Mouse (Mus musculus): ENCODE results near the gene Disc1. TPM values are rescaled to one million over a fixed set of nuclear protein-coding genes. Genes with fewer than 3 reads are reported as not detected.
A peak's percentile ranks its signal among the peaks of the same experiment; 100 is the strongest.

Disc1 gene
- polyA plus RNA-seq, 1 experiment from 2014 or later, result 1.6 TPM

GRCm38 (mm10) chr8:125069304-125069703 lies 15.3 kb downstream of the Disc1 start:
- H3K9me3 ChIP-seq, result no peaks in the 10 kb centered on the region
- H3K4me1 ChIP-seq (replicated peaks), result no peaks in the 10 kb centered on the region
- no peaks in the 10 kb centered on the region for H3K27me3 ChIP-seq (replicated peaks)
- 71% methylated on average over 7 of the region's 7 CpGs for WGBS
- no peaks in the 10 kb centered on the region for H3K36me3 ChIP-seq
- H3K9ac ChIP-seq, result no peak overlapping the region
- no peak overlapping the region for H3K4me3 ChIP-seq (replicated peaks)
- H3K4me2 ChIP-seq (replicated peaks), result no peak overlapping the region
- ATAC-seq, result no peak
- H3K27ac ChIP-seq, result no peak overlapping the region

- no peak overlapping the region for H3K4me3 ChIP-seq (replicated peaks)
- ATAC-seq, result no peak
- H3K36me3 ChIP-seq, result no peaks in the 10 kb centered on the region
- H3K4me1 ChIP-seq (replicated peaks), result no peaks in the 10 kb centered on the region
- H3K27me3 ChIP-seq (replicated peaks), result no peaks in the 10 kb centered on the region
- H3K9ac ChIP-seq, result no peak overlapping the region
- no peak overlapping the region for H3K27ac ChIP-seq
- H3K9me3 ChIP-seq, result no peaks in the 10 kb centered on the region
- H3K4me2 ChIP-seq (replicated peaks), result no peak overlapping the region
- 59% methylated on average over 6 of the region's 6 CpGs for WGBS
Observed at GRCm38 (mm10) chr8:125069733-125070132, 15.7 kb downstream of the Disc1 start.

GRCm38 (mm10) chr8:125074141-125074540 lies 20.1 kb downstream of the Disc1 start:
- no peaks in the 10 kb centered on the region for H3K4me1 ChIP-seq (replicated peaks)
- 86% methylated on average over 10 of the region's 10 CpGs for WGBS
- no peaks in the 10 kb centered on the region for H3K27me3 ChIP-seq (replicated peaks)
- ATAC-seq, result no peak
- H3K9ac ChIP-seq, result no peak overlapping the region
- no peaks in the 10 kb centered on the region for H3K36me3 ChIP-seq
- no peak overlapping the region for H3K27ac ChIP-seq
- H3K9me3 ChIP-seq, result no peaks in the 10 kb centered on the region
- H3K4me3 ChIP-seq (replicated peaks), result no peak overlapping the region
- no peak overlapping the region for H3K4me2 ChIP-seq (replicated peaks)

GRCm38 (mm10) chr8:125074581-125074980 lies 20.6 kb downstream of the Disc1 start:
- Histone ChIP-seq H3K9ac (no peak overlapping the region), H3K4me1 (replicated peaks) (no peaks in the 10 kb centered on the region), H3K27ac (no peak overlapping the region), H3K9me3 (no peaks in the 10 kb centered on the region), H3K4me2 (replicated peaks) (no peak overlapping the region), H3K36me3 (no peaks in the 10 kb centered on the region), H3K27me3 (replicated peaks) (no peaks in the 10 kb centered on the region), H3K4me3 (replicated peaks) (no peak overlapping the region)
- WGBS, result 83% methylated on average over 2 of the region's 2 CpGs
- no peak for ATAC-seq

GRCm38 (mm10) chr8:125075389-125075788 lies 21.4 kb downstream of the Disc1 start:
- Histone ChIP-seq H3K4me2 (replicated peaks) (no peak overlapping the region), H3K9ac (no peak overlapping the region), H3K9me3 (no peaks in the 10 kb centered on the region), H3K27me3 (replicated peaks) (no peaks in the 10 kb centered on the region), H3K4me3 (replicated peaks) (no peak overlapping the region), H3K36me3 (no peaks in the 10 kb centered on the region), H3K27ac (no peak overlapping the region), H3K4me1 (replicated peaks) (no peaks in the 10 kb centered on the region)
- ATAC-seq, result no peak
- WGBS, result 79% methylated on average over 4 of the region's 4 CpGs

GRCm38 (mm10) chr8:125077326-125077725 lies 23.3 kb downstream of the Disc1 start:
- WGBS, result 82% methylated on average over 8 of the region's 8 CpGs

GRCm38 (mm10) chr8:125078771-125079384 lies 24.9 kb downstream of the Disc1 start:
- 43% methylated on average over 9 of the region's 9 CpGs for WGBS
- H3K36me3 ChIP-seq, result no peaks in the 10 kb centered on the region
- H3K4me1 ChIP-seq (replicated peaks), result peaks cover 5% of the 10 kb centered on the region; the same call in 1 of the 2 replicates
- H3K27ac ChIP-seq, result no peak overlapping the region
- H3K4me2 ChIP-seq (replicated peaks), result no peak overlapping the region
- no peak overlapping the region for H3K4me3 ChIP-seq (replicated peaks)
- no peak overlapping the region for H3K9ac ChIP-seq
- H3K9me3 ChIP-seq, result no peaks in the 10 kb centered on the region
- 0 out of 2 replicates have a peak, but pooled peaks have one; percentile 50 for ATAC-seq
- H3K27me3 ChIP-seq (replicated peaks), result no peaks in the 10 kb centered on the region

More at GRCm38 (mm10) chr8:125077326-125077725, 23.3 kb downstream of the Disc1 start:
- no peaks in the 10 kb centered on the region for H3K9me3 ChIP-seq
- ATAC-seq, result no peak
- no peak overlapping the region for H3K4me3 ChIP-seq (replicated peaks)
- H3K36me3 ChIP-seq, result no peaks in the 10 kb centered on the region
- no peak overlapping the region for H3K27ac ChIP-seq
- no peak overlapping the region for H3K9ac ChIP-seq
- no peaks in the 10 kb centered on the region for H3K27me3 ChIP-seq (replicated peaks)
- H3K4me2 ChIP-seq (replicated peaks), result no peak overlapping the region
- H3K4me1 ChIP-seq (replicated peaks), result peaks cover 2% of the 10 kb centered on the region; the same call in 1 of the 2 replicates

- peaks cover 7% of the 10 kb centered on the region for H3K4me1 ChIP-seq (replicated peaks)
- H3K9ac ChIP-seq, result no peak overlapping the region
- H3K9me3 ChIP-seq, result no peaks in the 10 kb centered on the region
- H3K36me3 ChIP-seq, result no peaks in the 10 kb centered on the region
- ATAC-seq, result no peak
- H3K27me3 ChIP-seq (replicated peaks), result no peaks in the 10 kb centered on the region
- 61% methylated on average over 19 of the region's 19 CpGs for WGBS
- H3K4me3 ChIP-seq (replicated peaks), result no peak overlapping the region
- no peak overlapping the region for H3K4me2 ChIP-seq (replicated peaks)
- H3K27ac ChIP-seq, result no peak overlapping the region
Observed at GRCm38 (mm10) chr8:125080388-125081344, 26.7 kb downstream of the Disc1 start.

GRCm38 (mm10) chr8:125083746-125084145 lies 29.8 kb downstream of the Disc1 start:
- WGBS, result 48% methylated on average over 4 of the region's 4 CpGs
- Histone ChIP-seq H3K27ac (peak overlapping the region; percentile 83), H3K4me3 (replicated peaks) (no peak overlapping the region), H3K27me3 (replicated peaks) (no peaks in the 10 kb centered on the region), H3K9me3 (no peaks in the 10 kb centered on the region), H3K4me1 (replicated peaks) (peaks cover 7% of the 10 kb centered on the region), H3K9ac (no peak overlapping the region), H3K36me3 (no peaks in the 10 kb centered on the region), H3K4me2 (replicated peaks) (no peak overlapping the region)
- ATAC-seq, result no peak

GRCm38 (mm10) chr8:125084523-125084922 lies 30.5 kb downstream of the Disc1 start:
- Histone ChIP-seq H3K4me1 (replicated peaks) (peaks cover 7% of the 10 kb centered on the region), H3K27ac (peak overlapping the region; percentile 64; the same call in 1 of the 2 replicates)
- no peak for ATAC-seq

GRCm38 (mm10) chr8:125090889-125091740 lies 37.1 kb downstream of the Disc1 start:
- peak; percentile 67 for ATAC-seq
- H3K4me2 ChIP-seq (replicated peaks), result peak overlapping the region; percentile 38
- H3K4me1 ChIP-seq (replicated peaks), result no peaks in the 10 kb centered on the region
- WGBS, result 63% methylated on average over 21 of the region's 21 CpGs
- H3K9ac ChIP-seq, result no peak overlapping the region
- no peaks in the 10 kb centered on the region for H3K36me3 ChIP-seq
- no peak overlapping the region for H3K27ac ChIP-seq
- H3K27me3 ChIP-seq (replicated peaks), result no peaks in the 10 kb centered on the region
- H3K9me3 ChIP-seq, result no peaks in the 10 kb centered on the region
- H3K4me3 ChIP-seq (replicated peaks), result no peak overlapping the region

More at GRCm38 (mm10) chr8:125084523-125084922, 30.5 kb downstream of the Disc1 start:
- H3K27me3 ChIP-seq (replicated peaks), result no peaks in the 10 kb centered on the region
- WGBS, result 80% methylated on average over 7 of the region's 7 CpGs
- no peaks in the 10 kb centered on the region for H3K36me3 ChIP-seq
- no peak overlapping the region for H3K9ac ChIP-seq
- no peaks in the 10 kb centered on the region for H3K9me3 ChIP-seq
- no peak overlapping the region for H3K4me2 ChIP-seq (replicated peaks)
- no peak overlapping the region for H3K4me3 ChIP-seq (replicated peaks)

- H3K9ac ChIP-seq, result no peak overlapping the region
- no peak overlapping the region for H3K27ac ChIP-seq
- no peak for ATAC-seq
- H3K4me1 ChIP-seq (replicated peaks), result no peaks in the 10 kb centered on the region
- H3K27me3 ChIP-seq (replicated peaks), result no peaks in the 10 kb centered on the region
- 85% methylated on average over 3 of the region's 3 CpGs for WGBS
- no peak overlapping the region for H3K4me3 ChIP-seq (replicated peaks)
- H3K4me2 ChIP-seq (replicated peaks), result no peak overlapping the region
- no peaks in the 10 kb centered on the region for H3K9me3 ChIP-seq
- no peaks in the 10 kb centered on the region for H3K36me3 ChIP-seq
Observed at GRCm38 (mm10) chr8:125097140-125097539, 43.1 kb downstream of the Disc1 start.

Data from intestine, embryonic 15.5 days (tissue).